Mouse (Mus musculus): ENCODE results near the gene Cnnm2.
A peak's percentile ranks its signal among the peaks of the same experiment; 100 is the strongest.

The Cnnm2 gene

DNA sequence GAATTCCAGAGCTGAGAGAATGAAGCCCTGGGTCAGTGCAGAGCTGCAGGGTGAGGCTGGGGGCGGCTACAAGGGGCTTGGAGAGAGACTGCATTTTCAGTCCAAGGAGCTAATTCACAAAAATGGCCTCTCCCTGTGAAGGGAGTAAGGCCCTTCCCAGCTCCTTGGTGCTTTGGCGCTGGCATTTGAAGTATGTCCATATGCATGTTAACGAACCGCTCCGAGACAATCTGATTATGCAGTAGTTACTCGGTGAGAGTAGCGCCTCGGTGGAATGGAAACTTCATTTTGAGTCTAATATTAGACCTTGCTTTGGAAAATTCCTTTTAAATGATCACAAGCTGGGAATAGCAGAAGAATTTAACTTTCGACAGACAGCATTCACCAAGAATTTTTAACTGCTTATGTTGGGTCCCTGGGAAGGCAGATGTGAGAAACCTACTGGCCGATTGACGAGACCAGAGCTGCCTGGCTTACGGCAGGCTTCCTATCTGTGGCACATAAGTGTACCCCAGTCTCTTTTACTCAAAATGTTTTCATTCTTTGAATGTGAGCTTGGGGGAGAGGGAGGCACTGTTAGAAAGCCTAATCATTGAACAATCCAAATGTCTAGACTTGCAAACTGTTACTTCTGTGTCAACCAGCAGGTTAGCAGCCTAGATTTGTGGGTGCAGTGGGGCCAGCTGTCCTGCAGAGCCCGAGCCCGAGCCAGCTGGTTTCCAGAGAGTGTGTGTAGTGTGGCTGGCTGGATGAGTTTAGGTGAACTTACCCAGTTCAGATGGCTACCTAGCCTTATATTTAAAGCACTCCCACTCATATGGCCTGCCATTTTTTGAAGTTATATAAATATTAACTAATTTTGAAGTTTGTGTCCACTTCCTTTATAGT, 87.2 kb downstream of the Cnnm2 start:
- DNase-seq = no peak

DNA sequence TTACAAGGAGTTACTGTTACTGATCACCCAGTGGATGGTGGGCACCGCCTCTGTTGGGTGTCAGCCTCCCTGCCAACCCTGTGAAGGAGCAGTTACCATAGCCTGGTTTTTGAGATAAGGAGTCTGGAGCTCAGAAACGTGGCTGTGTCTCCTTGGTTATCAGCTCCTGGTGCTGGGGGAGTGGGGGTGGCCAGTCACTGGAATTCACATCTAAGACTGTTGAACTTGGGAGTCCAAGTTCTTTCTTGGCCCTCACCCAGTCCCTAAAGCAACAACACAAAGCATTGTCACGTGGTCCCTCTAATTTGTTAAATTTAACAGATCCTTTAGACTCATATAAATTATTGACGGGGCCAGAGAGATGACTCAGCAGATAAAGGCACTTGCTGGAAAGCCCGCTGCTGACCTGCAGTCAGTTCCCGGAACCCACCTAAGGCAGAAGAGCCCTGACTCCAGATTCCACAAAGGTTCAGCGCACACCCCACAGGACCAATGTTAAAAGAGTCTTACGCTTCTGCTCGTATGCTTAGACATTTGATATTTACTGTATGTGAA, 88.1 kb downstream of the Cnnm2 start:
- no peak for DNase-seq

DNA sequence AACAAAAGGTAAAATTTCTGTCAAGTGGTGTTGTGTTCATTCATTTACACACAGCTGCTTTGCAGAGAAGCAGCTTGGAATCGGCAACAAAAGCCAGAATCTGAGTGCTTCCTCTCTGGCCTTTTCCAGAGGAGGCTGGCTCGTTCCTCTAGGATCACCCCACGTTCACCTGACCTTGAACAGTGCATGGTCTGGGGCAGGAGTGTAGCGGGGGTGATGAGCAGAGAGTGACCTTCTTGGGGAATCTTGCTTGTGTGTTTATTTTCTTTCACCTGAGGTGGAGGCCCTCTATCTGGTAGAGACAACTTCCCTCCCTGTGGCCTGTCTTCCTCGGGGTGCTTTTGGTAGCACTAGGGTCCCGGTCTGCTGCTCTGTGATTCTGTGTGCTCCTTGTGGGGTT, 94.8 kb downstream of the Cnnm2 start:
- DNase-seq = no peak

DNA sequence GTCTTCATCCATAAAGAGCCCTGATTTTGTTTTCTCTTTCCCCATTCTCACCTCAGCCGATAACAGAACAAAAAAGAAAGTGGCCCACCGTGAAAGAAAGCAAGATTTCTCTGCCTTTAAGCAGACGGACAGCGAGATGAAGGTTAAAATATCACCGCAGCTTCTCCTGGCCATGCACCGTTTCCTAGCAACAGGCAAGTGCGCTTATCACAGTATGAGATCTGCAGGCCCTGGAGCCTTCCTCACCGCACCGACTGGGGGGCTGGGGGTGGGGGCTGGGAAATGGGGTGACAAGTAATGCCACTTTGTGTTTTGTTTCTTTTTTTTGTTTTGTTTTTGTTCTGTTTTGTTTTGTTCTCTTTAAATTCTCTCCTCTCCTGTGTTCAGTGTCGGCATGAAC, 95.4 kb downstream of the Cnnm2 start:
- DNase-seq = no peak

DNA sequence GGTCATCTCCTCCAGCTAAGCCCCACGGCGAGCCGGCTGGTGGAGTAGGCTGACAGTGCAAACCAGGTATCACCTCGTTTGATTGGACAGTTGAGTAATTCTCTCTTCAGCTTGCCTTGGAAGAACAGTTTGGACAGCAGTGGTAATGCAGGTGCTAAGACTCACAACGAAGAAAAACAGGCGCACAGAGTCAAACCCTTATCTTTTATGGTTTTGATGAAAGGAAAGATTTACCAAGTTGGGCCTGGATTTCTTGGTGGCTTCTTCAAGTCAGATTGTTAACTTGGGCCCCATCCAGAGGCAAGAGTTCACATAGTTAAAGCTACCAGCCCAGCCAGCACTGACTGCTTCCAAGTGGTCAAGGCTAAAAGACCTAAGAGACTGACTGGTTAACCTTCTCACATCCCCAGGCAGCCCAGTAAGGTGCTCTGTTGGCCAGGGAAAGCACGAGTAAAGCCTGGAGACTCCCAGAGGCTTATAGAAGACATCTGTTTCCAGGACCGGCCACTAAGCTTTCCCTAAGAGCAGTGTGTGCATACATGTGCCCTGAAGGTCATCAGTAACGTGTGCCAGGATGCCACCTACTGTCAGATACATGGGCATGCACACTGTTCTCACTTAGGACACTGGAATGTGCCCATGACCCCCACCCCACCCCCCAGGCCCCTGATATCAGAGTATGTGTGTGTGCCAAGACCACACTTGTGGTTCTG, 96.0 kb downstream of the Cnnm2 start:
- no peak for DNase-seq

DNA sequence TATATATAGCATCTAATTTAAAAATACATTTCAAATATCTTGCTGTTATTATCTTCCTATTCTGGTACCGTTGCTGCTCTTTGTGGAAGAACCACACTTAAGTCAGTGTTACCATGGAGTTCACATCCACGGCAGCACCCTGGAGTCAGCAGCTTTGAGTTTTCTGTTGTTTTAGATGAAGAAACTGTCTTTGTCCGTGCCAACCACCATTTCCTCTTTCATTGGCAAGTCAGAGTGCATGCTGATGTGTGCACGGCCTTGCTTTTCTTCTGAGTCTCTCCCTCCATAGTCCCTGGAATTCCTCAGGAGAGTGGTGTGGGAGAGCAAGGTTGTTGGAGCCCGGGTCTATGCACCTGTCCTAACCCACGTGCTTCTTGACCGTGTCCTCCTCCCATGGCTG, 96.8 kb downstream of the Cnnm2 start:
- DNase-seq = no peak

DNA sequence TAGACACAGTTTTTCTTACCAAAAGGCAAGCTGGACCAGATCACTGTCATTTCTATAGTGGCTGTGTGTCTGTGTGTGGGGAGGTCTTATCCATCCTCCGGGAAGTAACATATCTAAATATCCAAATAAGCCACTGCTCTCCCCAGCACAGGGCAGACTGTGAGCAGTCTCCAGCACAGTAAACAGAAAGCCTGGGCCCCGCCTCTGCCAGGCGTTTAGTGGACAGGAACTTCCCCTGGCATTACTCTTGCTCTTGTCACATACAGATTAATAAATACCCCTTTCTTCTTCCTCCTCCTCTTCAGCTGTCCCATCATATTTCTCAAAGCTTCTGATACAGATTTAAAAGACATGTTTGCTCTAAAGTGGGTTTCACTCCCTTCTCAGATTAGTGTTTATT, 101.2 kb downstream of the Cnnm2 start:
- no peak for DNase-seq

DNA sequence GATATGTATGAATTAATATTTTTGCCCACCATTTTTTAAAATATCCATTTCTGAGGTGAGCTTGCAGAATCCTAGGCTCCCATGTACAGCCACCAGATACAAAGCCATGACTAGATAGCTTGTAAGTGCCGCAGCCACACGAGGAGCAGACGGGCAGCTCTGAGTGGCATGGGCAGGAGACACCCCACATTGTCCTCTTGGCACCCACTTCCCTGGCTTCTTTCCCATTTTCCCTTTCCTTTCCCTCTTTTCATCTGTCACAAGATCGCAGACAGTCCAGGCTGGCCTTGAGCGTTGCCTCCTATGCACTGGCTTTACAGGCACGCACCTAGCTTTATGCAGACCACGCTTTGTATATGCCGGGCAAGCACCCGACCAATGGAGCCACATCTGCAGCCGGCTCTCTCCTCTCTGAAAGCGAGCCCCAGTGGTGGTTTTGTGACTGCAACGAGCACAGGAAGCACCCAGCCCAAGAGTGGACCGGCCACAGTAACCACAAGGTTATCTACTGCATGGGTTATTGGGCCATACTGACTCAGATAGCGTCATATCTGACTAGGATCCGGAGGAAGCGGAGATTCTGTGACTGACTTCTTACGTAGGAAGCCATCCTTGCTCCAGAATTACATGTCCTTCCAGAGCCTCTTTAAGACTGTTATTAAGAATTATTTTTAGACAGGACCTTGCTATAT, 102.0 kb downstream of the Cnnm2 start:
- DNase-seq = peak; percentile 6 to 10

DNA sequence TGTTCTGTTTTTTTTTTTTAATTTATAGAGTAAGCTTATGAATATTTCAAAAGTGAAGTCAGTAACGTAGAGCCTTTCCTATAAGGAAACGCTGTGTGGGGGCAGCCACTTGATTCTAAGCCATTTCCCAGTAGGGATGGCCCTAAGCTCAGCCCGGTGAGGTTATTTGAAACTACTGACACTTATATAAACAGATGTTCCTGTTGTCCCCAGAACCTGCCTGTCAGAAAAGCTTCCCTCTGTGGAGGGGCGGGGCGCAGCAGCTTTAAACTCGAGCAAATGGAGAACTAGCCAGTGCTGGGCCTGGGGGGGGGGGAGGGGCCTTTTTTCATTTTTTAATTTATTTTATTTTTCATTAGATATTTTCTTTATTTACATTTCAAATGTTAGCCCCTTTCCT, 102.7 kb downstream of the Cnnm2 start:
- peak in 1 of 2 experiments; percentile 28 for DNase-seq

DNA sequence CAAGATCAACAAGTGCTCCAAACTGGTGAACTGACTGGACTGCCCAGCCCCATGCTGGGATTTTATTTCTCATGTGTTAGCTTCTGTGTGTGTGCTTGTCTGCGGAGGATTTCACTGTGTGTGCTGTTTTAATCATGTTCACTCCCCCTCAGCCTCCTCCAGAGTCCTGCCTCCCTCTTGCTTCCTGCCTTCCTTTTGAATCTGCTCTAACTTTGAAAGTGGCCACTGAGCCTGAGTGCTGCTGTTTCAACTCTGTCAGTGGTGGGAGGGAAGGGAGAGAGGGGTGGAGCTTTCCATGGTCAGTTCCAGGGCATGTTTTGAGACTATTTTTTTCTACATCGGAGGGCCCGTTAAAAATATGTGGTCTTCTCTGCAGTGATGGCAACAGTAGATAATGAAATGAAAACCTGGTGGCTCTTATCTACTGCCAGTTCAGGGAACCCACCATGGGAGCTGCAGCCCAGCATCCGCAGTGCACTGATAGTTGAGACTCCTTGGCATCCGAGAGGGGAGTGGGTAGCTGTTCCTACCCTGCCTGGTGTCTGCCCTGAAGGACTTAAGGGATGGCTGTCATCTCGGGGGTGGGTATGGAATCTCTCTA, 103.4 kb downstream of the Cnnm2 start:
- no peak for DNase-seq

DNA sequence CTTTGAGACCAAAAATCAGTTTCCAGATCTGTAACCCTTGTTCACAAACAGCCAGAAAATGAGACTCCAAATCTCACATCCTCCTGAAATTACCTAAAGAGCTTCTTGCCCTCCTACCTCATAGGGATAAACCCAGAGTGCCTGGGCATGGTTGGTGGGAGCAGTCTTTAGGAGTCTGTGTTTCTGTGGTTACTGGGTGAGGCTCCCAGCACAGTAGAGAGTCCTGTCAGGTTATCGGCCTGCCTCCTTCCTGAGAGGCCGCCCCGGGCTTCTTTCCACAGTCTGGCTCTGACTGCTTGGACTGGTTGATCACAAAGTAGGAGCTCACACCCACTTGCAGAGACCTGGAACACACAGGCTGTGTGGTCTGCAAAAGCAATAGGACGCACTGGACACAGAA, 104.0 kb downstream of the Cnnm2 start:
- DNase-seq = no peak

DNA sequence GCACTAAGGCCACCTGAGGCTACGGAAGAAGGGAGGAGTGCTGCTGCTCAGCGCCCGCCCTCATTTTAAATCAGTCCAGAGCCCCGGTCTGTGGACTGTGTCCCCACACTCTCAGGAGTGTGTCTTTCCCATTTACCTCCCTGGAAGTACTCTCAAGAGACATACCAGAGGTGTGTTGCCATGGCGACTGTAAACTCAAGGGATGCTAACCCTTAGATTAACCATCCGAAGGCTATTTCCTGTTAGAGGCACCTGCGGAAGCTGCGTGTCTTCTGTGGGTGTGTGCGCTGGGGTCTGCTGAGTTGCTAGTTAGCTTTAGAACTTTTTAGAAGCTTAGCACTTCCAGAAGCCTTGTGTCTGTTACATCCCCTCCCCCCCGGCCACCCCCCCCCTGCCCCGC, 107.7 kb downstream of the Cnnm2 start:
- peak; percentile 30 to 34 for DNase-seq

DNA sequence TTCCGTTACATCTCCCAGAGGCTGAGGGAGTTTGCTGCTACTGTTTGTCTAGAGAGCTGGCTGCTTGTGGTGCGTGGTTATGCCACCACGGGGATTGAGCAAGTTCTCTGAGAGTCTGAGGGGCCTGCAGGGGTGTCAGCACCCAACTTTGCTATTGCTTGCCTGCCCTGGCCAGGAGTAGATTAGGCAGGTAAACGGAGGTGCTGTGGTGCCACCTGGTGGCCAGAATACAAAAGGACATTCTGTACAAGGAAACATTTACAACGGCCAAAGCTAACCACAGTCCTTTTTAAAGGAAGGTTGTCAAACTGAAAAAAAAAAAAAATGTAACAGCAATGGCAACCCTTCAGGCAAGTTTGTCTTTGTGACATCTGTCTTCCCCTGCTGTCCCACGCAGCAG, 108.1 kb downstream of the Cnnm2 start:
- DNase-seq = peak; percentile 88 to 90

DNA sequence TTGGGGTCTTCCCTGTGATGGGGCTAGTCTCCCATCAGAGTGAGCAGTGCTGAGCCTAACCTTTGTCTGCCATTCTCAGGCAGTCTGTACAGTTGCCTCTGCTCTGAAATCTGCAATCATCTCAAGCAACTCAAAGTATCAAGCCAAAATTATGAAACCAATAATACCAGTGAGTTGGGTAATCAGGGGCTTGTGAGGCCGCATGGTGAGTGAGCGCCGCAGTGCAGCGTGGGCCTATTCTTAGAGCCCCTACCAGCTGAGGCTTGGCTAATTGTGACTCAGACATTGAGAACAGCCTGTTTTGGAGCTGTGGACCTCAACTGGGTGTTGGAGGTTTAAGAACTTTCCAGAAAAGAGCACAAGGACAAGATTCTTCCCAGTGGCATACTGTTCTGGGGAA, 109.7 kb downstream of the Cnnm2 start:
- DNase-seq = no peak

DNA sequence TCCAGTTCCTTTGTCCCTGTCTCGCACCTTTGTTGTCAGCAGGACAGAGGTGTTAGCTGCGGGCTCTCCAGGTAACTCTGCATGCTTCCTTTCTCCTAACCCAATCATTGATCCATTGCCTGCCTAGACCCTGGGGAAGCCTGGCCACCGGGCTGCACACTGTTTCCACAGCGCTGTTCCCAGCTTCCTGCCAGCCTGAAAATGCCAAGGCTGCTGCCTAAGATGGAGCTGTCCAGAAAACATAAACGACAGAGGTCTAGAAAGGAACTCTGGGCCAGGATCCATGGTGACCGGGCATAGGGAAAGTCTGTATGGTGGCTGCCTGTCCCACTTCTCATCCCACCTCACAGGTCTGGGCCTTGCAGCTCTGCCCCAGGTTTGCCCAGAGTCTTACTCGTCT, 110.3 kb downstream of the Cnnm2 start:
- no peak for DNase-seq

DNA sequence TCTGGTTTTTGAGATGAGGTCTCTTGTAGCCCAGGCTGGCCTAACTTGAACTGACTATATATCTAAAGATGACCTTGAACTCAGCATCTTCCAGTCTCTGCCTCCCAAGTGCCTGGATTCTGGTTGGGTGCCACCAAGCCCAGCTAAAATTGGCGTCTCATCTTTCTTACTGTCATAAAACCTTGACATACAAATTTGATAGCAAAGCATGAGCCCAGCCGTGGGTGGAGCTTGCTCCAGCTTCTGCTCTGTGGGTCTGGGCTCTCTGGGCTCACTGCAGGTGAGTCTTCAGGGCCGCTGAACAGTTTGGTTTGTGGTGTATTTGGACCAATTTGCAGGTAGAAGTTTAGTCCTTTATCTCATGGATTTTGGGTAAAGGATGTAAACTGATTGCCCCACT, 112.5 kb downstream of the Cnnm2 start:
- DNase-seq = no peak

DNA sequence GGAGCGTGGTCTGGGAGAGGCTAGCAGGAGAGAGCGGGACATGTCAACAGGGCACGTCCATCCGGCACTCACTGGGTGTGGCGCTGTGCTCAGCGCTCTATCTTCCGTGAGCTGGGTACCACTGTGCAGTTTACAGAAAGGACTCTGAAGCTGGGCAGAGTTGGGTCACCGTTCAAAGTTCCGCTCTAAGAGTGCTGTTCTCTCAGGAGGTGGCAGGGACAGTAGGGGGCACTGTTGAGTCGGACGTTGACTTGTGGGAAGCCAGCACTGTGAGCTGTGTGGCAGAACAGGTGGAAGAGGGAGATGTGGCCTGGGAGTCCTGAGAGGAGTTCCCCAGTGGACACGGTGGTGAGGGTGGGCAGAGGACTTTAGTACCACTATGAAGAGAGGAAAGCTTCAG, 114.4 kb downstream of the Cnnm2 start:
- DNase-seq = peak; percentile 88 to 89

DNA sequence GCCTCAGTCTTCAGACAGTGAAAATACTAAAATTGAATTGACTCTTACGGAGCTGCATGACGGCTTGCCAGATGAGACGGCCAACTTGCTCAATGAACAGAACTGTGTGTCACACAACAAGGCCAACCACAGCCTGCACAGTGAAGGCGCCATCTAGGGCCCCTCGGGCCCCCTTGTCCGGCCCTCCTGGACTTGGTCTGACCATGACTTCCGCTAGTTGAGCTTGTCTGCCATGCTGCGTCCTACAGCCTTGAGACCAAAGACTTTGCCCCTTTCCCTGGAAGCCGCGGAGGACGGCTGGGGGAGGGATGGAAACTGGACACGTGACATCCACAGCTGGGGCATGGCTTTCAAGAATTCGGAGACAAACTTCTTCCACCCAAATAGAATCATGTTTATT, 116.5 kb downstream of the Cnnm2 start:
- no peak for DNase-seq

DNA sequence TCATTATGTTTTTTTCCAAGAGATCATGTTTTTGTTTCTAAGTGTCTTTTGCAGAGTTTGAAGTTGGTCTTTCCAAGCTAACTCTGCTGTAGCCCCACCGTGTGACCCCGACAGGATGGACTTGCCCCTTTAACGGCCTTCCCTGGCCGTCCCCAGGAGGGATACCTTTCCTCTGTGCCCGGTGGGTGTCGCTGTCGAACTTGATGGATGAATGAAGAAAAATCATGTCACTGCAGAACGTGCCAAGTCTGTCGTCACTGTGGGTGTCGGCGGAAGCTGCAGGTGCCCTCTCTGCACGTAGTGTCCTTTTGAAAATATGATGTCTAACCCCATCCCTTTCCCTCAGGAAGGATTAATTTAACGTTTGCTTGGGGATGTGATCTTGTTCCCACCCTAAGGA, 117.0 kb downstream of the Cnnm2 start:
- DNase-seq = peak; percentile 61 to 67

DNA sequence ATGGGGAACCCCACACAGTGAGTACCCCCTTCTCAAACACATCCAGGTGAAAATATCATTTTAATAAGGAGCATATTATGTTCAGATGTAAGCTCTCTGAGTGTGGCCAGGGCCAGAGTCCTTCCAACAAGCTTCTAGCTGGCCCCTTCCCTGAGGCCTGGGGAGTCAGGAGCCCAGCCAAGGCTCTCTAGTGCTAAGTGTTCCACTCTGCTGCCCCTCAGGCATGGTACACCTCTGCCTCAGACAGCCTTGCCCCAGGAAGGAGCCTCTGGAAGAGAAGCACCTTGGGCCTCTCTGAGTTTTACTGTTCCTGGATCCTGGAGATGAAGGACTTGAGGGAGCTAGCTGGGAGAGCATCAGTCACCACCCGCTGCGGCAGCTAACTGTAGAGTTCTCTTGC, 118.5 kb downstream of the Cnnm2 start:
- DNase-seq = no peak

DNA sequence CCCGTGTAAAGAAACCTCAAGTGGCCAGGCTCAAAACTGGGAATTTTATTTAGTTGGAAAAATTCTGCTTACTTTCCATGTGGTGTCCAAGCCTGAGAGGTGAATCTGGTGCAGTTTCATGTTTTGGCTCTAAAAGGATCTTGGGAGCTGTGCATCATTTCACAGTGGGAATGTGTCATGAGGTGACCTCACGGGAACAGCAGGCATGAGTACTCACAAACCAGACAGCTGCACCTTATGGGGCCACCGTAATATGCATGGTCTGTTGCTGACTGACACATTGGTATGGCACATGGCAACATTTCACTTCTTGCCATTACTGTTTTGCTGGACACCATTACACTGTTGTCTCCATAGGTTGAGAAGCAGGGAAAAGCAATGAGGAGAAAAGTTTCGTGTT, 124.0 kb downstream of the Cnnm2 start:
- DNase-seq = no peak

DNA sequence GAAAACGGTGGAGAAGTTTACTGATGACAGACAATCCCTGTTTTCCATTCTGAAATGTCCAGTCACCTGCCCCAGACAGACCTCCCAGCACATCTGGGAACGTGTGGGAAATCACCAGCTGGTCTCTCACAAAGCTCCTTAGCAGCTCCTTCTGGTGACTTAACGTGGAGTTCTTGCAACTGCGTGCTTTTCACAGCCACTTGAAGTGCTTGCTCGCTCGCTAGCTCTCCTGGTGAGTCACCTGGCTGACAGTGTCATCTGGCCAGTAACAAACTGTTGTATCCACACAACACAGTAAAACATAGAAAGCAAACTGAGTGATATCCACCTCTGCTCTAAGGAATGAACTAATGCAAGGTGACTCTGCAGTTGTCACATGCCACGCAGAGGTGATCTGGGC, 125.4 kb downstream of the Cnnm2 start:
- no peak for DNase-seq

Measured in B cell, adult 2 months (primary cell).